Mouse (Mus musculus): ENCODE measurements around the gene Serinc2.
A peak's percentile ranks its signal among the peaks of the same experiment; 100 is the strongest.
"Not testable (repeated sequence)": the region's sequence is repeated elsewhere in the genome, so short reads cannot be mapped to it uniquely, and the experiment has no call there.

Serinc2 gene

DNA sequence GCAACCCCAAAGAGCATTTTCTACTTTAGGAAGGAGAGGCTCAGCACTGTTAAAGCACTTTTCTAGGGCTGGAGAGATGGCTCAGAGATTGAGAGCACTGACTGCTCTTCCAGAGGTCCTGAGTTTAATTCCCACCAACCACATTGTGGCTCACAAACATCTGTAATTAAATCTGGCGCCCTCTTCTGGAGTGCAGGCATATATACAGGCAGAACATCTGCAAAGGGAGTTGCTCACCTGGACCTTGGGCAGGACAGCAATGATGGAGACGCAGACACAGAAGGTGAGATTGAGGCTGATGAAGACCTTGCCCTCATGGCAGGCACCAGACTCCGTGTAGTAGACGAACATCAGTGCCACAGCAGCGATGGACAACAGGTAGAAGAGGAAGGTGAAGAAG lies 18.6 kb downstream of the Serinc2 start:
- DNase-seq (ENCODE audit: low spot score) = no peak

DNA sequence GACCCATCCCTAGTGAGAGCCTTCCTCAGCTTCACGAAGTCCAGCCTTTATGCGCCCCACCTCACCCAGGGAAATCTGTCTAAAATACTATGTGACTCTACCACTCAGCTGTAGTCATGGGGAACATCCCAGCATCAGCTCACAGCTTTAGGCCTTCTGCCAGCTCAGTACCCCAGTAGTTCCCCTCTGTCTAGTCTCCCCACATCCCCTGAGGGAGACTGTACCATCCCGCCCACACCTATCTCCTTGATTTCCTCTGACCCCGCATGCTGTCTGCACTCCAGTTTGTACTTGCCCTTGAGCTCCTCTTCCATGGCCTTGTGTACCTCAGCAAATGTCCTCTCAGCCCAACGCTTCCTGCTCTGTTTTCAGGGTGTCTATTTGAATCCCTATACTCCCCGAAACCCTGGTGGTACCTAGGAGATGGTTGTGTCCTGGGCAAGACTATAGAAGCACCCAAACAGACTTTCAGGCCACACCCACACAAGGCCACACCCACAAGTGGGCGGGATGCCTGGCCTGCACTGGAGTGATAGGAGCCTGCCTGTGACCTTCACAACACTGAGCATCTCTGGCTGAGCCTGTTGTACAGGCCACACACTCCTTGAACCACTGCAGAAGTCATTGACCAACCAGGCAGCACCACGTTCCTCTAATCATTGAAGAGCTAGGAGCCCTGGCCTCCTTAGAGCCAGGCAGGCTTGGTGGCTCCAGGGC lies 26.4 kb downstream of the Serinc2 start:
- DNase-seq (ENCODE audit: low spot score) = no peak

GRCm38 (mm10) chr4:130251763-130252162 lies 27.2 kb downstream of the Serinc2 start:
- no peak for DNase-seq (ENCODE audit: low spot score)

GRCm38 (mm10) chr4:130251172-130251705 lies 27.8 kb downstream of the Serinc2 start:
- DNase-seq (ENCODE audit: low spot score) = no peak

DNA sequence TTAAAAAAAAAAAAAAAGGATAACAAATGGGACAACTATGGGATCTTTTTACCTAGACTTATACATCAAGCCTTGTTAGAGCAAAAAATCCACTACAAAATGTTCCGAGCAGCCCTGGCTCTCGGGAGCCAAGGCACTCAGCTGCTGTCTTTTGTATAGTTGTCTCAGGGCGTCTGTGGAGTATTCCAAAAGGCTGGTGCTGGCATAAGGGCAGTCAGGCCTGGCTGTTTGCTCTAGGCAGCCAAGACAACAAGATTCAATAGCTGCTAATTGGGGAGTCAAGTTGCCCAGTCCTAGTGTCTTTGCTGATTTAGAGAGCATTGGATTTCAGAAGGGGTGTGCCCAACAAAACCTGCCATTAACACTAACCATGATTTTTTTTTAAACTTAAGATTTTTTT lies 30.4 kb downstream of the Serinc2 start:
- DNase-seq (ENCODE audit: low spot score) = no peak

DNA sequence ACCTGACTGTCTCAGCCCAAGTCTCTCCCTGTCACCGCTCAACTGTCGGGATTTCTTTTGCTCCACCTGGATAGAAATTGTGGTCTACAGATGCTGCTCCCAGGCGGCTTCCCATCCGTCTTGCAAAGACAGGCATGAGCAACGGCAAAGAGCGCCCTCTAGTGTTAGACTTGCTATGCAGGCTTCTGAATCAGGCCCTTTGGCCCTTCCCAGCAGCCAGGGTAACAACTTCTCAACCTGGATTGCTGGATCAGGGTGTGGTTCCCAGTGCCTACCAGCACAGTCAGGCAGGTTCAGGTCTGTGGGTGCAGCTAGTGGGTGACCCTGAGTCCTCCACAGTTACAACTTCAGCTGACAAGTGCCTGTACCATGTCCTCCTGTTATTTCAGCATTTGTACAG lies 32.9 kb downstream of the Serinc2 start:
- DNase-seq (ENCODE audit: low spot score) = peak; percentile 64

DNA sequence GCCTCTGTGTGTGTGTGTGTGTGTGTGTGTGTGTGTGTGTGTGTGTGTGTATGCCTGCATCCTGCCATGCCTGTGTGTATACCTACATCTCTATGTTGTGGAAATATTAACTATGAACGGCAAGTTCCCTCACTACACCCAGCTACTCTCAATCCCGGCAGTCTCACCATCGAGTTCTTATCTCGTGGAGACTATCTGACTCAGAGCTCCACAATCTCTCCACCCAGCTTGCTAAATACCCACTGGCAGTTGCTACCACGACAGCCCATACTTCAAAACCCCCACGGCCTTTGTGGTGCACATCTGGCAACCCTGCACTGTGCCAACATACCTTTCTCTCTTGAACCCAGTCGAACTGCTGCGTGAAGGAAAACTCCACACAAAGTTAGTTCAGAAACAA lies 34.3 kb downstream of the Serinc2 start:
- no peak for DNase-seq (ENCODE audit: low spot score)

DNA sequence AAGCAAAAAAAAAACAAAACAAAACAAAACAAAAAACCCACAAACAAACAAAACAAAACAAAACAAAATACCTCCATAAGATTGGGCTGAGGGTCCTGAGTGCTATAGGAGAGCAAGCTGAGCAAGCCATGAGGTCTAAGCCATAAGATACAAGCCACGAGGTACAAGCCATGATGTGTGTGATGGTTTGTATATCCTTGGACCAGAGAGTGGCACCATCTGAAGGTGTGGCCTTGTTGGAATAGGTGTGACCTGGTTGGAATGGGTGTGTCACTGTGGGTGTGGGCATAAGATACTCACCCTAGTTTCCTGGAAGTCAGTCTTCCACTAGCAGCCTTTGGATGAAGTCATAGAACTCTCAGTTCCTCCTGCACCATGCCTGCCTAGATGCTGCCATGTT lies 35.4 kb downstream of the Serinc2 start:
- DNase-seq (ENCODE audit: low spot score) = not testable (repeated sequence)

- DNase-seq (ENCODE audit: low spot score) = no peak
These were observed 36.0 kb downstream of the Serinc2 start for GRCm38 (mm10) chr4:130242956-130243355.

- no peak for DNase-seq (ENCODE audit: low spot score)
These were observed 38.3 kb downstream of the Serinc2 start for GRCm38 (mm10) chr4:130240695-130241094.

- DNase-seq (ENCODE audit: low spot score) = no peak
These were observed 41.4 kb downstream of the Serinc2 start for GRCm38 (mm10) chr4:130237607-130238006.

DNA sequence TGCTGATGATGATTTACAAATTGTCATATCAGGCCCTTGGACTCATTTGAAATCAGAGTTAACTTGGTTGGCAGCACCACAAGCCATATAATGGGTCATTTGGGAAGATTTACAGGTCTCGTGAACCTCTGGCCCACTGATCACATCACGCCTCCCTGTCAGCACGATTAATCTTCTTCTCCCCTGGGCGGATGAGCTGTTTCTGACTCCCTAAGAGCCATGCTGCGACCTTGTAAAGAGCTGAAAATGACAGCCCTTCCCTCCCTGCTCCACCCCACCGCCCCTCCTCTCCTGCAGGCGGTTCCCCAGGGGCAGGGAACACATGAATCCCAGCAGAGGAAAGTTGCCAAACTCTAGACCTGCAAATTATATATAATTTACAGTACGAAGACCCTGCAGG lies 42.6 kb downstream of the Serinc2 start:
- DNase-seq (ENCODE audit: low spot score) = no peak

DNA sequence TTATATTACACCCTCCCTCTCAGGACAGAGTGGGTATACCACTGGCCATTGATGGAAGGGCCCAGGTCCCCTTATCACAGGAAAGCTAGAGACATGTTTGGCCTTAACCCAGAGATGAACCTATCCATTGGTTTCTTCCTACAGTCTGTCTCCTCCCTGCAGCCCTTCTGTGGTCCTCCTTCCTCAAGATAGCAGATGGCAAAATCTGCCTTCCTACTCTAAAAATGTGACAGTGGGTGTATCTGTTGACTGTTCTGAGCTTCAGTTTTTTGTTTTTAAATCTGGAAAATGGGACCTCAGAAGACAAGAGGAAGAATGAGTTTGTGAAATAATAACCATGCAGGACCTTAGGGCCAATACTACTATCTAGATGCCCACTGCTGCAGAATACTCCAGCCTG lies 54.9 kb downstream of the Serinc2 start:
- DNase-seq (ENCODE audit: low spot score) = no peak

DNA sequence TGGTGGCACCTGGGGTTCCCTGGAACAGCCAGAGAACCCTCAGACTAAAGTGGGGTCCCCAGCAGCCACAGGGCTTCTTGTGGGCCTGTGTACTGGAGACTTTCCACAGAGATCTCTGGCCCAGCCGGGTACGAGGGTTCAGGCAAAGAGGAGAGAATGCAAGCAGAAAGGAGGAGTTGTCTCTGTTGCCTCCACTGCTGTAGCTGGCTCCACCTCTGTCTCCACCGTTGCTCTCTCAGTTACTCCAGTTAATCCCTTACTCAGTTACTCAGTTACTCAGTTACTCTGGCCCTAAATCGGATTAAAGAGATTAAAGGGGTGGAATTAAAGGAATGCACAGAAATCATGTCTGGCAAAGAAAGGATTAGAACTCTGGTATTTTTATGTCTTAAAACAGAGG lies 56.8 kb downstream of the Serinc2 start, which contains the start of gene Gm853:
TSS of gene Gm853 (minus strand) at position 223 of the 400 bp plus-strand sequence.
- DNase-seq (ENCODE audit: low spot score) = no peak

- no peak for DNase-seq (ENCODE audit: low spot score)
These were observed 58.8 kb downstream of the Serinc2 start for GRCm38 (mm10) chr4:130220176-130220575.

DNA sequence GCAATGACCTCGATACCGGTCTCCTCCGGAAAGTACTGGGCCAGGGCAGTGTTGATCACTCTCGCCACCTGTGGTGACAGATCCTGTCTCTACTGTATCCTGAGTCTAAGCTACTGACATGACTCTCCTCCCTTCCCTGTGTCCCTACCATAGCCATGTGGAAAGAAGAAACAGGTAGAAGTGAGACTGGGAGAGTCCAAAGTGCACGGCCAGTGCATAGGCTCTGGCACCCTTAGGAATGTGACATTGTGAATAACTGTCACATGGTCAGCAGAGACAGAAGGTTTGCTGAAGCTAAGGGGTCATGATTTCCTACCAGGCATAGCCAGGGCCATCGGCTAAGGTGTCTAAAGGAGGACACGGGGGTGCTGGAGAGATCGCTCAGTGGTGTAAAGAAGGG lies 63.6 kb downstream of the Serinc2 start:
- no peak for DNase-seq (ENCODE audit: low spot score)

DNA sequence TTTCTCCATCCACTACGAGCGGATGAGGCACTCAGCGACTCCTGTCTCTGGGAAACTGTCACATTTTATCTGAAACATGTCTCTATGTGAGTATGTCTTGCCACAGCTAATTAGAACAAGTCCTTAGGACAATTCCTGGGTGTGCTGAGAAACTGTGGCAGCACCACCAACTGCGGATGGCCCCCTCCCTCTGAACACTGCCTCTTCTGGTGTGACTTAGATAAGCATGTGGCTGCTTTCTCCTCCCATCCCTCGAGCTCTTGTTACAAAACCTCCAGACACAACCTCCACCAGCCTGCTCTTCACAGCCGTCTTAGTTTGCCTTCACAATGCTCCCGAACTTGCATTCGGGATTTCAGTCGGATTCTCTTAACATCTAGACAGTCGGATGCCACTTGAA lies 65.1 kb downstream of the Serinc2 start:
- DNase-seq (ENCODE audit: low spot score) = no peak

DNA sequence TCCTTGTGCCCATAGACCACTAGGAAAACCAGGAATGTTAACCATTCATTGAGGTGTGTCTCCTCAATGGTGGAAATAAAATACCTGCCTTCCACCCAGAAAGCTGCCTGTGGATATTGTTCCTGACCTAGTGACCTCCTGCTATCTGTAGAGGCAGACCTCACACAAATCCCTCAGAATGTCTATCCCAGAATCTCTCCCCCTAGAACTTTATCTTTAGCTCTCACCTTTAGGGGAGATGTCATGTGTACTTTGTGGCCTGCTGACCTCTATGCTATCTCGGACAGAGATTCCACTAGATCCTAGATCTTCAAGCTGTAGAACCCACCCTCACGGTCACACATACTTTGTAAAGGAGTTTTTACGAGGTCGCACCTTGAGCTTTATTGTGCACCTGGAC lies 65.8 kb downstream of the Serinc2 start:
- DNase-seq (ENCODE audit: low spot score) = no peak

DNA sequence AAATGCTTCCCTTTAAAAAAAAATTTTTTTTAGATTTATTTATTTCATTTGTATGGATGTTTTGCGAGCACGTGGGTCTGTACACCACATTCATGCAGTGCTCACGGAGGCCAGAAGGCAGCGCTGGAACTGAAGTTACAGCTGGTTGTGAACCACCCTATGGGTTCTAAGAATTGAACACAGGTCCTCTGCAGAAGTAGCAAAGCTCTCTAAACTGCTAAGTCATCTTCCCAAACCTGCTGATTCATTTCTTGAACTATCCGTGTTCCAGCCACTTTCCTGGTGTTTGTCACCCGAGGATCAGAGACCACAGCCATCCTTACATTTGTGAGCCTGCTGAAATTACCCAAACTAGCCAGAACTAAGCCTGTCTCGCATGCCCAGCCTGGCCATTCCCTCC lies 66.6 kb downstream of the Serinc2 start:
- DNase-seq (ENCODE audit: low spot score) = no peak

DNA sequence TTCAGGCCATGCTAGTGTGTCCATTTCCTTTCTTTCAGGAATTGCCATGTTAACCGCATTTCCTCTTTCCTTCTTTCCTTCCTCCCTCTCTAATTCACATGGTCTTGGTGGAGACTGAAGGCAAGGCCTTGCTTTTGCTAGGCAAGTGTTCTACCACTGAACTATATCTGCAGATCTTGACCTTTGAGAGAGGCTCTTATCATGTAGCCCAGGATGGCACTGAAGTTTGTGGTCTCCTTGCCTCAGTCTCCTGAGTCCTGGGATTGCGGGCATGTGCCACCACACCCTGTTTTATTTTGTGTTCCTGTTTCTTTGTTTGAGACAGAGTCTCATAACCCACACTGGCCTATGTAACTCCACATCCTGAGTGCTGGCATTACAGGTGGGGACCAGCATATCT lies 67.1 kb downstream of the Serinc2 start:
- no peak for DNase-seq (ENCODE audit: low spot score)

Measured in lung, postnatal 25 days (tissue).